45 mouse cellular contexts compared by ENCODE assay signal in the genomic region with DNA sequence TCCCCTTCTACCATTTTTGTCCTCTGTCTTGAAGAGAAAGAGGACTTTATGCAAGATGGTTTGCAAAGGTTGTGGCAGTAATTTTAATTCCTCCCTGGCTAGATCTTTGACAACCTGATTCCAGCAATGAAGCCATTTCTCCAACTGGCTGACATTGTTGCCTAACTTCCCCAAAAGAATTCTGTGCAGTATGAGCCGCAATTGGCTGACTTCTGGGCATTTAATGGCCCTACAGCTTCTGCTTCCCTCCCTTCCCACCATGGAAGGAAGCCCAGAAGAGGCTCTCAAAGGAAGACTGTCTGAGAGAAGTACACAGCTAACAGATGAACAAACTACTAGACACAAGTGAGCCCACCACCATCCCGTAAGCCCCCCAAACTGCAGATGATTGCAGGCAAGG. TPM values are rescaled to one million over a fixed set of nuclear protein-coding genes. Genes with fewer than 3 reads are reported as not detected.
"Had no signal": no experiment of that assay in that cellular context is flagged by ENCODE, and none has a peak within 500 bp of the region (broad histone marks: within the 10 kb centered on the region; RNA-seq: fewer than 3 reads in every experiment).

No protein-coding gene starts in this region.

- H3K36me3 ChIP-seq: heart, embryonic 12.5 days; heart, embryonic 13.5 days; heart, embryonic 15.5 days; hindbrain, embryonic 10.5 days; hindbrain, embryonic 12.5 days; hindbrain, embryonic 13.5 days; hindbrain, embryonic 15.5 days; intestine, embryonic 15.5 days; kidney, embryonic 15.5 days had no signal

- H3K27me3 ChIP-seq: heart, embryonic 12.5 days; heart, embryonic 13.5 days; heart, embryonic 15.5 days; hindbrain, embryonic 12.5 days; hindbrain, embryonic 13.5 days; hindbrain, embryonic 15.5 days; intestine, embryonic 15.5 days; kidney, embryonic 15.5 days had no signal

- H3K4me1 ChIP-seq: heart, embryonic 12.5 days; heart, embryonic 13.5 days; heart, embryonic 15.5 days; hindbrain, embryonic 15.5 days; intestine, embryonic 15.5 days; kidney, embryonic 15.5 days had no signal

- DNase-seq: heart, postnatal 10 days; heart, postnatal 14 days; heart, postnatal 36 days; heart, postnatal 4 days; kidney, adult 11 months; kidney, adult 18-20 months; kidney, adult 2 months; kidney, adult 8-10 months; kidney, adult 9 months; kidney, postnatal 10 days; kidney, postnatal 14 days; kidney, postnatal 25 days; kidney, postnatal 36 days; kidney, postnatal 4 days; layer of hippocampus, adult 9-11 months; layer of hippocampus, postnatal 36 days had no signal

- H3K4me3 ChIP-seq: heart, embryonic 12.5 days; heart, embryonic 13.5 days; heart, embryonic 15.5 days; hindbrain, embryonic 10.5 days; hindbrain, embryonic 12.5 days; hindbrain, embryonic 13.5 days; hindbrain, embryonic 15.5 days; intestine, embryonic 15.5 days; kidney, embryonic 15.5 days; layer of hippocampus, adult 2 months; left cerebral cortex, adult 2 months had no signal

- H3K27ac ChIP-seq: heart, embryonic 13.5 days; heart, embryonic 15.5 days; hindbrain, embryonic 10.5 days; hindbrain, embryonic 12.5 days; hindbrain, embryonic 13.5 days; hindbrain, embryonic 14.5 days; hindbrain, embryonic 15.5 days; hindbrain, postnatal 0 days; intestine, embryonic 15.5 days; kidney, embryonic 15.5 days; kidney, postnatal 0 days; layer of hippocampus, adult 2 months; left cerebral cortex, adult 2 months had no signal

- ATAC-seq: hindbrain, embryonic 16.5 days; hindbrain, postnatal 0 days; inflammation-experienced regulatory T-cells, adult 6 months; intestine, embryonic 15.5 days; intestine, embryonic 16.5 days; intestine, postnatal 0 days had no signal

- H3K9me3 ChIP-seq: heart, embryonic 12.5 days; heart, embryonic 13.5 days; heart, embryonic 15.5 days; hindbrain, embryonic 10.5 days; hindbrain, embryonic 12.5 days; hindbrain, embryonic 13.5 days; hindbrain, embryonic 15.5 days; intestine, embryonic 15.5 days; kidney, embryonic 15.5 days had no signal

RNA-seq across cellular contexts. Expression of a gene that starts 56.8 kb away (rescaled TPM):
- total RNA-seq: heart, postnatal 10 days; heart, postnatal 14 days; heart, postnatal 25 days; heart, postnatal 36 days; heart, postnatal 4 days; hematopoietic stem cell, adult 5-6 weeks; hindbrain, postnatal 0 days; layer of hippocampus, postnatal 36 days; left cerebral cortex, adult 18-20 months had no signal
- polyA plus RNA-seq: heart, embryonic 11.5 days; heart, embryonic 12.5 days; heart, embryonic 13.5 days; heart, embryonic 14.5 days; heart, embryonic 15.5 days; heart, embryonic 16.5 days; heart, postnatal 0 days; hindbrain, embryonic 10.5 days; hindbrain, embryonic 11.5 days; hindbrain, embryonic 12.5 days; hindbrain, embryonic 13.5 days; hindbrain, embryonic 14.5 days; hindbrain, embryonic 15.5 days; hindbrain, embryonic 16.5 days; hindbrain, postnatal 0 days; intestine, embryonic 14.5 days; intestine, embryonic 15.5 days; intestine, embryonic 16.5 days; intestine, postnatal 0 days; kidney, adult 2 months; kidney, embryonic 14.5 days; kidney, embryonic 15.5 days; kidney, embryonic 16.5 days; kidney, postnatal 0 days had no signal
